Mouse (Mus musculus) bone marrow macrophage, adult 2 months (primary cell): ENCODE data around the gene H2afx. TPM values are rescaled to one million over a fixed set of nuclear protein-coding genes. Genes with fewer than 3 reads are reported as not detected.

ENCODE experiments used
- H3K27ac ChIP-seq: 2 replicates; pipeline ENCODE4 v1.5.1; 2012; ENCODE audit warnings: low read depth, low read length; ENCODE audit not compliant: insufficient read depth
- H3K4me1 ChIP-seq: 2 replicates; pipeline ENCODE4 v1.6.1; 2012; ENCODE audit warnings: low read length; ENCODE audit not compliant: control insufficient read depth, insufficient read depth
- H3K4me3 ChIP-seq: 2 replicates; pipeline ENCODE4 v1.5.1; 2012; ENCODE audit warnings: mild to moderate bottlenecking, low read length, moderate library complexity; ENCODE audit not compliant: insufficient read depth
- CTCF ChIP-seq: IDR thresholded peaks from 2 replicates; pipeline ENCODE4 v1.5.1; 2012; ENCODE audit warnings: low read depth, mild to moderate bottlenecking, low read length, moderate library complexity
- POLR2A ChIP-seq: IDR thresholded peaks from 2 replicates; pipeline ENCODE4 v1.6.1; 2012; ENCODE audit warnings: mild to moderate bottlenecking, low read depth, low read length, borderline replicate concordance
- polyA plus RNA-seq: library from polyadenylated mRNA; stranded (reverse); fragments of >200 nt; gene quantifications from 2 replicates; pipeline ENCODE4 v1.2.4, GENCODE M21; 2012; ENCODE audit not compliant: missing spikeins, insufficient read depth, insufficient read length

Gene H2afx
- polyA plus RNA-seq, 1 experiment: 57.0 TPM

GRCm38 (mm10) chr9:44341487-44341886 lies 7.0 kb downstream of the H2afx start:
- TF ChIP-seq POLR2A: no peak
- no peak for TF ChIP-seq CTCF
- Histone ChIP-seq H3K27ac (no peak overlapping the region), H3K4me1 (peaks cover 18% of the 10 kb centered on the region), H3K4me3 (no peak overlapping the region)

GRCm38 (mm10) chr9:44342173-44342572 lies 7.7 kb downstream of the H2afx start:
- no peak overlapping the region for H3K27ac ChIP-seq

GRCm38 (mm10) chr9:44342605-44343004 lies 8.1 kb downstream of the H2afx start:
- TF ChIP-seq CTCF (no peak), POLR2A (no peak)
- Histone ChIP-seq H3K4me1 (peaks cover 10% of the 10 kb centered on the region), H3K27ac (no peak overlapping the region), H3K4me3 (peak overlapping the region; percentile 98)

More at GRCm38 (mm10) chr9:44342173-44342572, 7.7 kb downstream of the H2afx start:
- TF ChIP-seq CTCF (no peak), POLR2A (no peak)
- Histone ChIP-seq H3K4me1 (peaks cover 11% of the 10 kb centered on the region), H3K4me3 (no peak overlapping the region)

- Histone ChIP-seq H3K4me1 (peaks cover 10% of the 10 kb centered on the region), H3K4me3 (peak overlapping the region; percentile 98), H3K27ac (peak overlapping the region; percentile 25)
- TF ChIP-seq POLR2A: no peak
- TF ChIP-seq CTCF: no peak
Observed at GRCm38 (mm10) chr9:44343290-44343689, 8.8 kb downstream of the H2afx start.

GRCm38 (mm10) chr9:44343781-44344421 lies 9.4 kb downstream of the H2afx start, which contains the start of gene Hmbs:
TSS of gene Hmbs (minus strand) at chr9:44344228.
- Histone ChIP-seq H3K4me1 (peaks cover 10% of the 10 kb centered on the region), H3K27ac (peak within 1 kb of the TSS; percentile 99), H3K4me3 (peak within 1 kb of the TSS; percentile 98)
- TF ChIP-seq CTCF: no peak
- TF ChIP-seq POLR2A: no peak

GRCm38 (mm10) chr9:44345570-44346433 lies 11.3 kb downstream of the H2afx start:
- no peak overlapping the region for H3K4me3 ChIP-seq

GRCm38 (mm10) chr9:44347166-44347565 lies 12.7 kb downstream of the H2afx start:
- no peak overlapping the region for H3K4me3 ChIP-seq
- no peak overlapping the region for H3K27ac ChIP-seq
- peaks cover 10% of the 10 kb centered on the region for H3K4me1 ChIP-seq
- TF ChIP-seq CTCF (no peak), POLR2A (no peak)

More at GRCm38 (mm10) chr9:44345570-44346433, 11.3 kb downstream of the H2afx start:
- TF ChIP-seq CTCF (no peak), POLR2A (no peak)
- Histone ChIP-seq H3K27ac (no peak overlapping the region), H3K4me1 (peaks cover 10% of the 10 kb centered on the region)

GRCm38 (mm10) chr9:44347621-44348020 lies 13.1 kb downstream of the H2afx start:
- TF ChIP-seq POLR2A (no peak), CTCF (no peak)
- H3K27ac ChIP-seq: no peak overlapping the region
- peaks cover 6% of the 10 kb centered on the region for H3K4me1 ChIP-seq
- no peak overlapping the region for H3K4me3 ChIP-seq

GRCm38 (mm10) chr9:44348546-44348945 lies 14.1 kb downstream of the H2afx start:
- TF ChIP-seq CTCF (no peak), POLR2A (no peak)
- Histone ChIP-seq H3K4me1 (no peaks in the 10 kb centered on the region), H3K4me3 (no peak overlapping the region), H3K27ac (no peak overlapping the region)

GRCm38 (mm10) chr9:44351396-44351795 lies 16.9 kb downstream of the H2afx start:
- H3K4me3 ChIP-seq: no peak overlapping the region
- TF ChIP-seq CTCF (no peak), POLR2A (no peak)
- H3K27ac ChIP-seq: no peak overlapping the region
- H3K4me1 ChIP-seq: no peaks in the 10 kb centered on the region
